Mouse (Mus musculus): ENCODE results near the gene Dmpk. TPM values are rescaled to one million over a fixed set of nuclear protein-coding genes. Genes with fewer than 3 reads are reported as not detected.
A peak's percentile ranks its signal among the peaks of the same experiment; 100 is the strongest.
"Not testable (repeated sequence)": the region's sequence is repeated elsewhere in the genome, so short reads cannot be mapped to it uniquely, and the experiment has no call there.

Dmpk gene
- polyA plus RNA-seq, 1 experiment from 2014 or later = 13.9 TPM

- no peak for DNase-seq (ENCODE audit: low spot score)
- no peaks in the 10 kb centered on the region for H3K9me3 ChIP-seq (ENCODE audit: control insufficient read depth, low read length)
- H3K4me1 ChIP-seq (replicated peaks; ENCODE audit: control insufficient read depth, insufficient read depth, low read length) = 0 out of 2 replicates have a peak, but pooled peaks cover 2% of the 10 kb centered on the region
- ATAC-seq (replicated peaks; ENCODE audit: low FRiP score) = no peak
- H3K27me3 ChIP-seq (replicated peaks; ENCODE audit: control insufficient read depth, insufficient read depth, low read length) = peaks cover 30% of the 10 kb centered on the region
- no peak overlapping the region for H3K4me2 ChIP-seq
- 39% methylated on average over 3 of the region's 3 CpGs for WGBS
- H3K4me3 ChIP-seq (ENCODE audit: low read depth, low read length) = no peak overlapping the region
- H3K36me3 ChIP-seq (ENCODE audit: control insufficient read depth, insufficient read depth, low read length) = no peaks in the 10 kb centered on the region
- H3K9ac ChIP-seq (ENCODE audit: low read depth, low read length) = no peak overlapping the region
- H3K27ac ChIP-seq (ENCODE audit: low read depth, low read length) = no peak overlapping the region
Measured at GRCm38 (mm10) chr7:19069500-19069899, 14.1 kb upstream of the Dmpk start.

DNA sequence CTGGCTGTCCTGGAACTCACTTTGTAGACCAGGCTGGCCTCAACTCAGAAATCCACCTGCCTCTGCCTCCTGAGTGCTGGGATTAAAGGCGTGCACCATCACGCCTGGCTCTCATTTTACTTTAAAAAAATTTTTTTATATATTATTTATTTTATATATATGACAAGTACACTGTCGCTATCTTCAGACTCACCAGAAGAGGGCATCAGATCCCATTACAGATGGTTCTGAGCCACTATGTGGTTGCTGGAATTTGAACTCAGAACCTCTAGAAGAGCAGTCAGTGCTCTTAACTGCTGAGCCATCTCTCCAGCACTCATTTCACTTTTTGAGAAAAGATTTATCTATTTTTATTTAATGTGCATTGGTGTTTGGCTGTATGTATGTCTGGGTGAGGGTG is 12.6 kb upstream of the Dmpk start:
- H3K4me3 ChIP-seq (ENCODE audit: low read depth, low read length); DNase-seq (ENCODE audit: low spot score); H3K9ac ChIP-seq (ENCODE audit: low read depth, low read length); H3K4me1 ChIP-seq (replicated peaks; ENCODE audit: control insufficient read depth, insufficient read depth, low read length); H3K4me2 ChIP-seq; H3K9me3 ChIP-seq (ENCODE audit: control insufficient read depth, low read length); ATAC-seq (replicated peaks; ENCODE audit: low FRiP score); H3K27ac ChIP-seq (ENCODE audit: low read depth, low read length); H3K36me3 ChIP-seq (ENCODE audit: control insufficient read depth, insufficient read depth, low read length): not testable (repeated sequence)
- WGBS = 48% methylated on average over 3 of the region's 3 CpGs
- peaks cover 15% of the 10 kb centered on the region for H3K27me3 ChIP-seq (replicated peaks; ENCODE audit: control insufficient read depth, insufficient read depth, low read length)

GRCm38 (mm10) chr7:19073504-19073903 is 10.1 kb upstream of the Dmpk start:
- peaks cover 3% of the 10 kb centered on the region; the same call in 1 of the 2 replicates for H3K36me3 ChIP-seq (ENCODE audit: control insufficient read depth, insufficient read depth, low read length)
- 75% methylated on average over 9 of the region's 9 CpGs for WGBS
- H3K4me3 ChIP-seq (ENCODE audit: low read depth, low read length) = no peak overlapping the region
- ATAC-seq (replicated peaks; ENCODE audit: low FRiP score) = no peak
- no peaks in the 10 kb centered on the region for H3K9me3 ChIP-seq (ENCODE audit: control insufficient read depth, low read length)
- no peaks in the 10 kb centered on the region for H3K27me3 ChIP-seq (replicated peaks; ENCODE audit: control insufficient read depth, insufficient read depth, low read length)
- no peak overlapping the region for H3K9ac ChIP-seq (ENCODE audit: low read depth, low read length)
- H3K27ac ChIP-seq (ENCODE audit: low read depth, low read length) = no peak overlapping the region
- DNase-seq (ENCODE audit: low spot score) = no peak
- H3K4me2 ChIP-seq = no peak overlapping the region
- peaks cover 24% of the 10 kb centered on the region for H3K4me1 ChIP-seq (replicated peaks; ENCODE audit: control insufficient read depth, insufficient read depth, low read length)

DNA sequence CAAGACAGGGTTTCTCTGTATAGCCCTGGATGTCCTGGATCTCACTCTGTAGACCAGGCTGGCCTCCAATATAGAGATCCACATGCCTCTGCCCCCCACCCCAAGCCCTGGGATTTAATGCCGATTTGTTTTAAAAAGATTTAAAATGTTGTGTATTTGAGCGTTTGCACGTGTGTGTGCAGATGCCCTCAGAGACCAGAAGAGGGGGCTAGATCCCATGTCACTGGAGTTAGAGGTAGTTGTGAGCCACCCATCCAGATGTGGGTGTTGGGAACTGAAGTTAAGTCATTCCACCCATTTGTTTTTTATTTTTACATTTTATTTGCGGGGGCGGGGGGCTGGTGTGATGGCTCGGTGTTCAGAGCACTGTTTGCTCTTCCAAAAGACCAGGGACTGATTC is 9.2 kb upstream of the Dmpk start:
- Histone ChIP-seq H3K4me1 (replicated peaks; ENCODE audit: control insufficient read depth, insufficient read depth, low read length) (peaks cover 24% of the 10 kb centered on the region), H3K27ac (ENCODE audit: low read depth, low read length) (no peak overlapping the region), H3K27me3 (replicated peaks; ENCODE audit: control insufficient read depth, insufficient read depth, low read length) (0 out of 2 replicates have a peak, but pooled peaks cover under 1% of the 10 kb centered on the region), H3K4me3 (ENCODE audit: low read depth, low read length) (no peak overlapping the region), H3K4me2 (no peak overlapping the region), H3K36me3 (ENCODE audit: control insufficient read depth, insufficient read depth, low read length) (peaks cover 10% of the 10 kb centered on the region; the same call in 1 of the 2 replicates), H3K9me3 (ENCODE audit: control insufficient read depth, low read length) (no peaks in the 10 kb centered on the region), H3K9ac (ENCODE audit: low read depth, low read length) (no peak overlapping the region)
- DNase-seq (ENCODE audit: low spot score) (no peak), ATAC-seq (replicated peaks; ENCODE audit: low FRiP score) (no peak)
- 93% methylated on average over 6 of the region's 6 CpGs for WGBS

DNA sequence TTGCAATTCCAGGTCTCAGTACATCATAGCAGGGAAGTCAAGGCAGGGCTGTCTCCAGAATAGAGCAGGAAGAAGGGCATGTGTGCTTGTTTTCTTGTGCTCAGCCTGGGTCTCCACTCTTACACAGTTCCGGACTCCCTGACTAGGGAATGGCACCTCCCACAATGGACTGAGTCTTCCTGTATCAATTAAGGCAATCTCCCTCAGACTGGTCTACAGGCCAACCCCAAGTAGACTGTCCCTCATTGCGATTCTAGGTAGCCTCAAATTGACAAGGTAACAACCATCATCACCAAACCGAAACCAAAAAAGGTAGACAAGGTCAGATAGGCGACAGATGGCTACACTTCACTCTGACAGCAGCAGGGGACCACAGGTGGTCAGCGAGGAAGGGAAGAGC is 8.4 kb upstream of the Dmpk start:
- Histone ChIP-seq H3K4me2 (peak overlapping the region; percentile 96), H3K36me3 (ENCODE audit: control insufficient read depth, insufficient read depth, low read length) (peaks cover 18% of the 10 kb centered on the region), H3K4me1 (replicated peaks; ENCODE audit: control insufficient read depth, insufficient read depth, low read length) (peaks cover 24% of the 10 kb centered on the region), H3K9me3 (ENCODE audit: control insufficient read depth, low read length) (no peaks in the 10 kb centered on the region), H3K4me3 (ENCODE audit: low read depth, low read length) (peak overlapping the region; percentile 96), H3K27ac (ENCODE audit: low read depth, low read length) (no peak overlapping the region), H3K27me3 (replicated peaks; ENCODE audit: control insufficient read depth, insufficient read depth, low read length) (0 out of 2 replicates have a peak, but pooled peaks cover 2% of the 10 kb centered on the region), H3K9ac (ENCODE audit: low read depth, low read length) (peak overlapping the region; percentile 5; the same call in 1 of the 2 replicates)
- DNase-seq (ENCODE audit: low spot score) (no peak), ATAC-seq (replicated peaks; ENCODE audit: low FRiP score) (no peak)
- WGBS = 47% methylated on average over 5 of the region's 5 CpGs

DNA sequence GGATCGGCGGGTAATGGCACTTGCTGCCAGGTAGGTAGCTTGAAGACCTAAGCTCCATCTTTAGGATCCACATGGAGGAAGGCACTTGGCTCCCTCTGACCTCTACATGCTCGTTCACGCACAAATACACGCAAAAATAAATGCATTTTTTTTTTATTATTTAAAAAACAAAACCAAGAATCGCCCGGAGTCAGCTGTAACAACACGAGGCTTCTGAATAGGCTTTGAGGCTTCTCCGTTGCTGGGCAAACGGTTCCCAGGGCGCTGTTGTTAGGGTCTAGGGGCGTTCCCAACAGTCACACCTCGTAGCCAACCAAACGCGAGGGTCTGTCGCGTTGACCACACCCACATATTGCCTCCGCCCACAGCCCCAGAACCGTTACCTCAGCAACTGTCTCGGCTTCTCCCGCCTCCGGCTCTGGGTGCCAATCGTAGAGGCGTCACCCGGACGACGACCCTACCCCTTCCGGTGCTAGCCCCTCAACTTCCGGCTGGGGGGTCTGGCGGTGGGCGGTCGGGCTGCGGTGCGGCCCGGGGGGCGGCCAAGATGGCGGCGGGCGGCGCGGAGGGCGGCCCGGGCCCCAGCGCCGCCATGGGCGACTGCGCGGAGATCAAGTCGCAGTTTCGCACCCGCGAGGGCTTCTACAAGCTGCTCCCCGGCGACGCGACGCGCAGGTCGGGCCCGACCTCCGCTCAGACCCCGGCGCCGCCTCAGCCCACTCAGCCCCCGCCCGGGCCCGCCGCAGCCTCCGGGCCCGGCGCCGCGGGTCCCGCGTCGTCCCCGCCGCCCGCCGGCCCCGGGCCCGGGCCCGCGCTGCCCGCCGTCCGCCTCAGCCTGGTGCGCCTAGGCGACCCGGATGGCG is 7.7 kb upstream of the Dmpk start, which contains the start of gene Dmwd:
Gene Dmwd, plus strand, starts transcription at position 505 of the 863 bp plus-strand sequence.
- Histone ChIP-seq H3K27ac (ENCODE audit: low read depth, low read length) (peak within 1 kb of the TSS; percentile 78), H3K4me3 (ENCODE audit: low read depth, low read length) (peak within 1 kb of the TSS; percentile 96), H3K9me3 (ENCODE audit: control insufficient read depth, low read length) (no peaks in the 10 kb centered on the region), H3K4me2 (peak within 1 kb of the TSS; percentile 96), H3K4me1 (replicated peaks; ENCODE audit: control insufficient read depth, insufficient read depth, low read length) (peaks cover 24% of the 10 kb centered on the region), H3K9ac (ENCODE audit: low read depth, low read length) (peak within 1 kb of the TSS; percentile 93), H3K36me3 (ENCODE audit: control insufficient read depth, insufficient read depth, low read length) (peaks cover 25% of the 10 kb centered on the region), H3K27me3 (replicated peaks; ENCODE audit: control insufficient read depth, insufficient read depth, low read length) (peaks cover 7% of the 10 kb centered on the region; the same call in 1 of the 2 replicates)
- ATAC-seq (replicated peaks; ENCODE audit: low FRiP score) = peak; percentile 97
- peak; percentile 98 for DNase-seq (ENCODE audit: low spot score)
- WGBS = under 1% methylated on average over 88 of the region's 91 CpGs

DNA sequence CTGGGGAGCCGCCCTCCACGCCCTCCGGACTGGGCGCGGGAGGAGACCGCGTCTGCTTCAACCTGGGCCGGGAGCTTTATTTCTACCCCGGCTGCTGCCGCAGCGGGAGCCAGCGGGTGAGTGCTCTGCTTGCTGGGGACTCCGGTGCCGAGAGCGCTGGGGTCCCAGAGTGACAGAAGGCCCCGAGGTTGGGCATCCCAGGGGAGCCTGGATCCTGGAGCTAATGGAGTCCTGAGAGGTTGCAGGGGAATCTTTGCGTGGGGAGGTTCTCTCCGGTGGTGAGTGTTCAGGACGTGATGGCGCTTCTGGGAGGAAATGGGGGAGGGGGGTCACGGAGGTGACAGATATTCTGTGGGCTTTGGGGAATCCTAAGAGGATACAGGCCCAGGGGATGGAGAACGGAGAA is 7.1 kb upstream of the Dmpk start:
- peak overlapping the region; percentile 96 for H3K4me2 ChIP-seq
- ATAC-seq (replicated peaks; ENCODE audit: low FRiP score) = peak; percentile 55; the same call in 1 of the 2 replicates
- WGBS = under 1% methylated on average over 22 of the region's 22 CpGs
- DNase-seq (ENCODE audit: low spot score) = peak; percentile 51
- H3K4me1 ChIP-seq (replicated peaks; ENCODE audit: control insufficient read depth, insufficient read depth, low read length) = peaks cover 24% of the 10 kb centered on the region
- peak overlapping the region; percentile 93 for H3K9ac ChIP-seq (ENCODE audit: low read depth, low read length)
- peak overlapping the region; percentile 78 for H3K27ac ChIP-seq (ENCODE audit: low read depth, low read length)
- H3K4me3 ChIP-seq (ENCODE audit: low read depth, low read length) = peak overlapping the region; percentile 96
- H3K9me3 ChIP-seq (ENCODE audit: control insufficient read depth, low read length) = no peaks in the 10 kb centered on the region
- H3K36me3 ChIP-seq (ENCODE audit: control insufficient read depth, insufficient read depth, low read length) = peaks cover 29% of the 10 kb centered on the region
- H3K27me3 ChIP-seq (replicated peaks; ENCODE audit: control insufficient read depth, insufficient read depth, low read length) = peaks cover 7% of the 10 kb centered on the region; the same call in 1 of the 2 replicates

GRCm38 (mm10) chr7:19077761-19078160 is 5.9 kb upstream of the Dmpk start:
- H3K4me2 ChIP-seq = peak overlapping the region; percentile 96
- H3K9me3 ChIP-seq (ENCODE audit: control insufficient read depth, low read length) = no peaks in the 10 kb centered on the region
- DNase-seq (ENCODE audit: low spot score) (peak; percentile 56), ATAC-seq (replicated peaks; ENCODE audit: low FRiP score) (no peak)
- H3K36me3 ChIP-seq (ENCODE audit: control insufficient read depth, insufficient read depth, low read length) = peaks cover 38% of the 10 kb centered on the region
- H3K27me3 ChIP-seq (replicated peaks; ENCODE audit: control insufficient read depth, insufficient read depth, low read length) = peaks cover 10% of the 10 kb centered on the region; the same call in 1 of the 2 replicates
- peaks cover 29% of the 10 kb centered on the region for H3K4me1 ChIP-seq (replicated peaks; ENCODE audit: control insufficient read depth, insufficient read depth, low read length)
- H3K9ac ChIP-seq (ENCODE audit: low read depth, low read length) = peak overlapping the region; percentile 93; the same call in 1 of the 2 replicates
- 39% methylated on average over 14 of the region's 14 CpGs for WGBS
- peak overlapping the region; percentile 96 for H3K4me3 ChIP-seq (ENCODE audit: low read depth, low read length)
- no peak overlapping the region for H3K27ac ChIP-seq (ENCODE audit: low read depth, low read length)

All from liver, embryonic 11.5 days (tissue).